Mouse (Mus musculus) erythroblast, embryonic 14.5 days (primary cell): ENCODE measurements around the gene Dnajc22. TPM values are rescaled to one million over a fixed set of nuclear protein-coding genes. Genes with fewer than 3 reads are reported as not detected.
A peak's percentile ranks its signal among the peaks of the same experiment; 100 is the strongest.
"Not testable (repeated sequence)": the region's sequence is repeated elsewhere in the genome, so short reads cannot be mapped to it uniquely, and the experiment has no call there.

ENCODE experiments used
- H3K27me3 ChIP-seq: 2 replicates; pipeline ENCODE4 v1.6.1; 2012; ENCODE audit warnings: inconsistent platforms; ENCODE audit not compliant: control insufficient read depth
- H3K36me3 ChIP-seq: 2 replicates; pipeline ENCODE4 v1.6.1; 2012; ENCODE audit warnings: mild to moderate bottlenecking, inconsistent platforms; ENCODE audit not compliant: control insufficient read depth
- H3K4me1 ChIP-seq: 2 replicates; pipeline ENCODE4 v1.6.1; 2012; ENCODE audit warnings: inconsistent platforms; ENCODE audit not compliant: control insufficient read depth
- H3K4me3 ChIP-seq: replicated peaks from 2 replicates; pipeline ENCODE3; 2012; ENCODE audit warnings: moderate library complexity, mild to moderate bottlenecking, inconsistent platforms
- H3K9me3 ChIP-seq: 2 replicates; pipeline ENCODE4 v1.6.1; 2012; ENCODE audit warnings: low read length, inconsistent platforms, mixed read lengths; ENCODE audit not compliant: control insufficient read depth
- GATA1 ChIP-seq: IDR thresholded peaks from 2 replicates; pipeline ENCODE4 v1.6.1; 2012; ENCODE audit warnings: low read length, inconsistent platforms, mixed read lengths
- TAL1 ChIP-seq: IDR thresholded peaks from 3 replicates; pipeline ENCODE4 v1.6.1; 2012; ENCODE audit warnings: low read length, inconsistent platforms, mixed read lengths
- polyA plus RNA-seq: library from polyadenylated mRNA; stranded (reverse); fragments of >175 nt; gene quantifications from 2 replicates; pipeline ENCODE4 v1.2.3, GENCODE M21; 2012

Dnajc22 gene
- polyA plus RNA-seq, 1 experiment = 0.02 TPM

DNA sequence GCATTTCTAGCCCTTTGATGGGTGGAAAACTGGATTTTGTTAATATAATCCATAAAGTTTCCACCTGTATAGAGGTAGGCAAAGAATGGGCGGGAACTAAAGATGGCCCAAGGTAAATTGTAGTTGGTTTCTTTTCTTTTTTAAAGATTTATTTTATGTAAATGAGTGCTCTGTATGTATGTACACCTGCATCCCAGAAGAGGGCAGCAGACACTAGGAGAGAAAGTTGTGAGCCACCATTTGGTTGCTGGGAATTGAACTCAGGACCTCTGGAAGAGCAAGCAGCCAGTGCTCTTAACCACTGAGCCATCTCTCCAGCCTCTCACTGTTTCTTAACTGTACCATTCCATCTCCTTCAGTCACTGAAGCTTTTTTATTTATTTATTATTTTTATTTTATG, 21.0 kb upstream of the Dnajc22 start:
- TF ChIP-seq GATA1 (no peak), TAL1 (no peak)
- Histone ChIP-seq H3K27me3 (peaks cover 21% of the 10 kb centered on the region), H3K36me3 (peaks cover 11% of the 10 kb centered on the region), H3K4me1 (peaks cover 22% of the 10 kb centered on the region), H3K9me3 (no peaks in the 10 kb centered on the region), H3K4me3 (no peak overlapping the region)

DNA sequence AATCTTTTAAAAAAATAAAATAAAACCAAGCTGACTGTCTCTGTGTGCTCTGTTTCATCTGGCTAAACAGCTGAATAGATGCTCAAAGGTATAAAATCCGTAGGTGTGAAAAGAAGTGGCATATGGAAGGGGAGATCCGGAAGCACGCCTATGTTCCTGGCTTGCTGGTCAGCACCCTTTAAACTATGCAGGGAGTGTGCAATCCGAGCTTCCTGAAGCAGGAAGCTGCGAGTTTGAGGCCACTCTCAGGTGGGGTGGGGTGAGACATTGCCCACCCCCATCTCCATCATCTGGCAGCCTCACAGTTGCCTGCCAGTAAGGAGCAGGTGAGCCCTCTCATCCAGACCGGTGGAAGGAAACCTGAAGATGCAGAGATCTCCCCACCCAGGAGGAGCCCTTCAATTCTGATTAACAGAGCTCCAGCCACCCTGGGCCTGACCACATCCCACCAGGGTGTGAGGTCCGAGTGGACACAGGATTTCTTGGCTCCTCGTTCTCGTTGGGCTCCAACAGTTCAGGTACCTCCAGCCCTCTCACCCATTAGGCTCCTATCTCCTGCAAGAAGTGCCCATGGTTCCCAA, 18.9 kb upstream of the Dnajc22 start, which contains the start of gene Troap:
Troap (plus strand) TSS at position 557 of the 581 bp plus-strand sequence.
- H3K4me3 ChIP-seq = peak within 1 kb of the TSS; percentile 95
- no peaks in the 10 kb centered on the region for H3K9me3 ChIP-seq
- H3K27me3 ChIP-seq = peaks cover 9% of the 10 kb centered on the region
- peaks cover 39% of the 10 kb centered on the region for H3K4me1 ChIP-seq
- TF ChIP-seq GATA1 (no peak), TAL1 (no peak)
- H3K36me3 ChIP-seq = peaks cover 32% of the 10 kb centered on the region

DNA sequence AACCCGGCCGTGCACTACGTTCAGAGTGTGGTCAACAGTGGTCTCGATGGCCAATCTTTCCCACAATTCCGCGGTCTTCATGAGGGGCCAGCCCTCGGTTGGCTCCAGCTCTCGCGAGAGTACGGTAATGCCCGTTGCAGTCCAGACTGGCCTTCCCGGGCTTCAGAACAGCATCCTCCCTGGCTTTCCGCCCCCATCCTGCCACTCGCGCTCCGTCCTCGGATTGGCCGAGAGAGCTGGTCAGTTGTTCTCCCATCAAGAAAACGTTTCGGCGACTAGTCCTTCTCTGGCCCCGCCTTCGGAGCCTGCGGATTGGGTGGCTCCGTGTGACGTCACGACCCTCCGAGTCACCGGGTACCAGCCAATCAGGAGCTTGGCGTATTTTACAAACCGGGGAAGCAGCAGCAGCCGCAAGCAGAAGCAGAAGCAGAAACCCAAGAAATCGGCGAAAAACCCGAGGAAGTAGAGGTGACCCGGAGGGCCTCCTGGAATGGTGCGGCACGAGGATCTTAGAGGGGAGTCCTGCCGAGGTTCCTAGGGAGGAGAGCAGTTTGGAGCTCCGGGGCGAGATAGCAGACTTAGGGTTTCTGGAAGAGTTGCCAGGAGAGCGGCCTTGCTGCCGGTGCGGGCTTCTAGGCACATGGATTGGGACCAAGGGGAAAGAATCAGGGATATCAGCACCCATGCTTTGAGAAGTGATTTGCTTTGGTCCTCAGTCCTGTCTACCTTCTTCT, 18.2 kb upstream of the Dnajc22 start:
- TF ChIP-seq TAL1 (no peak), GATA1 (no peak)
- Histone ChIP-seq H3K4me1 (peaks cover 39% of the 10 kb centered on the region), H3K9me3 (no peaks in the 10 kb centered on the region), H3K36me3 (peaks cover 37% of the 10 kb centered on the region), H3K27me3 (peaks cover 2% of the 10 kb centered on the region), H3K4me3 (peak overlapping the region; percentile 95)

GRCm38 (mm10) chr15:99076011-99076410, 17.0 kb upstream of the Dnajc22 start:
- H3K4me1 ChIP-seq = peaks cover 39% of the 10 kb centered on the region
- peak overlapping the region; percentile 95 for H3K4me3 ChIP-seq
- not testable (repeated sequence) for H3K27me3 ChIP-seq, H3K9me3 ChIP-seq
- H3K36me3 ChIP-seq = peaks cover 50% of the 10 kb centered on the region

- peaks cover 43% of the 10 kb centered on the region for H3K4me1 ChIP-seq
- 0 out of 2 replicates have a peak, but pooled peaks cover under 1% of the 10 kb centered on the region for H3K27me3 ChIP-seq
- H3K4me3 ChIP-seq = no peak overlapping the region
- peaks cover 73% of the 10 kb centered on the region for H3K36me3 ChIP-seq
- no peaks in the 10 kb centered on the region for H3K9me3 ChIP-seq
- no peak for TF ChIP-seq TAL1
- no peak for TF ChIP-seq GATA1
Measured at GRCm38 (mm10) chr15:99078181-99078910, 14.6 kb upstream of the Dnajc22 start.

DNA sequence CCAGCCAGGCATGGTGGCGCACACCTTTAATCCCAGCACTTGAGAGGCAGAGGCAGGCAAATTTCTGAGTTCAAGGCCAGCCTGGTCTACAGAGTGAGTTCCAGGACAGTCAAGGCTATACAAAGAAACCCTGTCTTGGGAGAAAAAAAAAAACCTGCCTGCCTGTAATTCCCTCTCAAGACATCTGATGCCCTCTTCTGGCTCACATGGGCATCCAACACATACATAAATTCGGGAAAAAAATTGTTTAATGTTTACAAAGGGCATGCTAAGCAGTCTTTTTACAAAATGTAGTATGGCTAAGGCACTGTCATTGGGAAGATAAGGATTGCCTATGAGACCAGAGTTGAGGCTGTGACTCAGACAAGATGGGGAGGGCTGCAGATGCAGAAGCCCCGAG, 13.2 kb upstream of the Dnajc22 start:
- peaks cover 15% of the 10 kb centered on the region for H3K27me3 ChIP-seq
- peaks cover 40% of the 10 kb centered on the region for H3K4me1 ChIP-seq
- H3K4me3 ChIP-seq = no peak overlapping the region
- TF ChIP-seq GATA1 (no peak), TAL1 (no peak)
- H3K9me3 ChIP-seq = no peaks in the 10 kb centered on the region
- peaks cover 80% of the 10 kb centered on the region for H3K36me3 ChIP-seq

- Histone ChIP-seq H3K27me3 (peaks cover 40% of the 10 kb centered on the region), H3K4me1 (peaks cover 25% of the 10 kb centered on the region), H3K9me3 (peaks cover 3% of the 10 kb centered on the region; the same call in 1 of the 2 replicates), H3K36me3 (peaks cover 65% of the 10 kb centered on the region), H3K4me3 (no peak overlapping the region)
- TF ChIP-seq GATA1 (no peak), TAL1 (no peak)
Measured at GRCm38 (mm10) chr15:99082322-99082721, 10.6 kb upstream of the Dnajc22 start.

DNA sequence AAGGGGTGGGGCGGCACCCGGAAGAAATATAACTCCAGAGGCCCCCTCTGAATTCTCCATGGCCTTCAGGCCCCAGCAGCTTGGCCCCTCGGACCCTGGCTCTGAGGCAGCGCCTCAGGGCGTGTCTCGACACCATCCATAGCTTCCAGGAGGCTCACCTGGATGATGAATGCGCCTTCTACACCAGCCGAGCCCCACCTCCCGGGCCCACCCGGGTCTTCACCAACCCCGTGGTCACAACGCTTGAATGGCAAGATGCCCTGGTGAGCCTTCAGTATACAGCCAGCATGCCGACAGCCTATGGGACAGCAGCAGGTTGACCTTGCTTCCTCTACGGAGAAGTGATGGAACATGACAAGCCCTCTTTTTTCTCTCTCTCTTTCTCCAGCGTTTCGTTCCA, 10.1 kb upstream of the Dnajc22 start:
- TF ChIP-seq GATA1 (no peak), TAL1 (no peak)
- Histone ChIP-seq H3K4me1 (peaks cover 26% of the 10 kb centered on the region), H3K27me3 (peaks cover 45% of the 10 kb centered on the region), H3K4me3 (no peak overlapping the region), H3K9me3 (peaks cover 6% of the 10 kb centered on the region; the same call in 1 of the 2 replicates), H3K36me3 (peaks cover 60% of the 10 kb centered on the region)

GRCm38 (mm10) chr15:99083258-99083657, 9.7 kb upstream of the Dnajc22 start:
- peaks cover 56% of the 10 kb centered on the region for H3K36me3 ChIP-seq
- peaks cover 50% of the 10 kb centered on the region for H3K27me3 ChIP-seq
- TF ChIP-seq GATA1 = no peak
- TF ChIP-seq TAL1 = no peak
- H3K9me3 ChIP-seq = peaks cover 6% of the 10 kb centered on the region; the same call in 1 of the 2 replicates
- H3K4me3 ChIP-seq = no peak overlapping the region
- peaks cover 26% of the 10 kb centered on the region for H3K4me1 ChIP-seq
